Mouse (Mus musculus): ENCODE measurements around the gene Phgr1. TPM values are rescaled to one million over a fixed set of nuclear protein-coding genes. Genes with fewer than 3 reads are reported as not detected.
A peak's percentile ranks its signal among the peaks of the same experiment; 100 is the strongest.

Gene Phgr1
- polyA plus RNA-seq, 1 experiment from 2014 or later: not detected

DNA sequence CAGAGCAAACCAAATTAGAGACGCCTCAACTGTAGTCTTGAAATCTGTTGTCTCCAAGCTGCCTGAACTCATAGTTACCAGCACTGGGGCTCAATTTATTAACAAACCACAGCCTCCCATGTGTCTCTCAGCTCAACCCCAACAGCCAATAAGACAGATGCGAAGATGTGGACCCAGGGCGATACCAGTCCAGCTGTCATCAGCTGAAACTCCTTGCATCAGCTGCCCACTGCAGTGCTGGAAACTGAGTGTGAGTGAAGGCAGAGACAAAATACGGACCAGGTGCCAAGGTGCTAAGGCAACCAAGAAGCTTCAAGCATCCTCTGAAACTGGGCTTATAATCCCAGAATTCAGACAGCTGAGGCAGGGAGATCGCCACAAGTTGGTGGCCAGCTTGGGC lies 40.6 kb upstream of the Phgr1 start:
- ChIA-PET CTCF (interaction anchor here (1.7 to 2.3 kb wide), 2 partner anchors 28 to 36 kb away, joined by 4 to 9 read pairs; partner anchors contain the start of gene Ankrd63), POLR2A (no interaction called here)
- H3K27me3 ChIP-seq: peaks cover 14% of the 10 kb centered on the region
- no peak for TF ChIP-seq CTCF (IDR thresholded peaks at IDR 0.05)
- in situ Hi-C loops (cut with MboI; ENCODE audit: low pct_unique_long_range_greater_than_20kb): loop anchor here (25.0 kb wide), 1 partner anchor 245 kb away; the partner anchor contains the start of gene Srp14
- DNase-seq (ENCODE audit: low read depth, low spot score): no peak
- no peak for ATAC-seq

DNA sequence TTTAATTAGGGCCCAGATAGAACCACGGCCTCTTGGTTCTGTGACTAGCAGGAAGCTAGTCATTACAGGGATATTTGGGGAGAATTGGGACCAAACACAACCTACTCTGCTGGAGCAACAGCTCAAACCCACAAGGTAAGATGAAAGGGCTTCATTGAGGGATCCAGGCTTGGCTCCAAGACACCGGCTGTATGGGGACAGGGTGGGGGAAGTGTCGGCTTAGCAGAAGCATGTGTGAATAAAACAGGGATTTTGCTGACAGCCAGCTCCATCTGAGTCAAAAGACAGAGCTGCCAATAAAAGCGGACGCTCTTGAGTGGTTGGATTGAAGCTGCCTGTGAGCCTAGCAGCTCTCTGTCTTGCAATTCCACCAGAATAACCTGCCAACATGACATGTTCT lies 39.2 kb upstream of the Phgr1 start:
- no peak for ATAC-seq
- no peak for DNase-seq (ENCODE audit: low read depth, low spot score)
- CTCF ChIA-PET: interaction anchor here (0.8 to 1.4 kb wide), 5 partner anchors 10 to 150 kb away, joined by 3 to 5 read pairs (median 4); partner anchors contain the start of gene Ankrd63
- peaks cover 11% of the 10 kb centered on the region for H3K27me3 ChIP-seq
- no peak for TF ChIP-seq CTCF (IDR thresholded peaks at IDR 0.05)
- in situ Hi-C loops (cut with MboI; ENCODE audit: low pct_unique_long_range_greater_than_20kb): loop anchor here (25.0 kb wide), 1 partner anchor 246 kb away; the partner anchor contains the start of gene Srp14
- POLR2A ChIA-PET: interaction anchor here (1.3 kb wide), 1 partner anchor 28 kb away, joined by 3 read pairs; no protein-coding TSS in a partner anchor

DNA sequence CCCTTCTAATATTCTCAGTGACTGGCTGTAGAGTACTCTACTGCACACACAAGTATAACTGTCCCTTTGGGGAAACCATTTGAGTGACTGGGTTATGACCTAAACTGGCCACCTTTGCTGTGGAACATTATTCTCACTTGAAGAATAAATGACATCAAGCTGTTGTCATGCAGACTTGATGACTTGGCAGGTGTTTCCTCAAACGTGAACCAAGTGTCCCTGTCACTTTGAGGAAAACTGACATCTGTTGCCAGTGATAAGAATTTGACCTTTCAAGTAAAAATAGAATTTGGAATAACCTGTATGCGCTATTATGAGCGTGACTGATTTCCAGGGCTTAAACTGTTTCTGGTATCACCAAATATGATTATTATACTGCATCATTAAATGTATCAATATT lies 32.2 kb upstream of the Phgr1 start:
- CTCF ChIA-PET: no interaction called here
- no peak for DNase-seq (ENCODE audit: low read depth, low spot score)
- H3K27me3 ChIP-seq: peaks cover 7% of the 10 kb centered on the region
- POLR2A ChIA-PET: no interaction called here
- TF ChIP-seq CTCF (IDR thresholded peaks at IDR 0.05): no peak
- no peak for ATAC-seq
- in situ Hi-C loops (cut with MboI; ENCODE audit: low pct_unique_long_range_greater_than_20kb): loop anchor here (25.0 kb wide), 1 partner anchor 253 kb away; the partner anchor contains the start of gene Srp14

DNA sequence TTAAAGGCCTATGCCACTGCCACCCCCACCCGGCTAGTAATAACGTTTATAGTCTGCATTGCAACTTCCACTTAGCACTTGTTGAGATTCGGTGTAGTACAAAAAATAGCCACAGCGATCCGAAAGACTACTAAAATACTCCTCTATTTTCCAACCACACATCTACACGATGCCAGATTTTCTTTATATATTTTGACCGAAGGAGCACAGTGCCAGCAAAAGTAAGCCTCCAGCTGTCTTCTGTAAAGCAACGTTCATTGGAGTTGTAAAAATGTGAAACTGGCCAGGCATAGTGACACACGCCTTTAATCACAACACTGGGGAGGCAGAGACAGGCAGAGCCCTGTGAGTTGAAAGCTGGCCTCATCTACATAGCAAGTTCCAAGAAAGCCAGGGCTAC lies 31.4 kb upstream of the Phgr1 start:
- DNase-seq (ENCODE audit: low read depth, low spot score): no peak
- CTCF ChIA-PET: interaction anchor here (2.0 kb wide), 1 partner anchor 18 kb away, joined by 9 read pairs; no protein-coding TSS in a partner anchor

DNA sequence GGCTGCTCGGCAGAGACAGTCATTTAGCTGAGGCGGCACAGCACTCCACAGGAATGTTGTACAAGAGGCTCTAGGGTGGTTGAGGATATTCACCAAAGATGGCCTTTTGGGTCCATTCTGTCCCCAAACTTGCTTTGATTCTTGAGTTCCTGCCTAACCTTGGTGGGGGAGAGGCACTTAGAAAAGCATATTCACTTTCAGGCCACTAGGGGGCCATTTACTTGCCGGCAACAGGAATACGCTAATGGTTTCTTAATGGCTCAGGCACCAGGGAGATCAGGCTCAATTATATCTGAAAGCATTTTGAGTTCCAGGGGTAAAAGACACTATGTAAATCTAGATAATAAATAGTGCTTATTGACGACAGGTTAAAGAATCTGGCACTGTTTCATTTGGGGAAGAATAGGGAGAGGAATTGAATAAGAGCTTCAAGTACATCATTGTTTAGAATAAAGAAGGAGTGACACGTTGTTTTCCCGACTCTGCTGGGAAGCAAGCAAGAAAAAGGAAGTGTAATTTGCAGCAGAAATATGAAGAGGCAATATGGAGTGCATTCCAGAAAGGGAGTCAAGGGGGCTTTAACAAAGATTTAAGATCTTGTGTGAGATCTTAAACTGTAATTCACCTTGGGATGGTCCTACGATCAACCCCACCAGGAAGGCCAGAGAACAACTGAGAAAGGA lies 29.2 kb upstream of the Phgr1 start:
- peaks cover 5% of the 10 kb centered on the region for H3K27me3 ChIP-seq
- POLR2A ChIA-PET: no interaction called here
- ATAC-seq (no peak), DNase-seq (ENCODE audit: low read depth, low spot score) (no peak)
- CTCF ChIA-PET: interaction anchor here (0.5 to 2.0 kb wide), 9 partner anchors 10 to 140 kb away, joined by 3 to 9 read pairs (median 3); no protein-coding TSS in a partner anchor
- in situ Hi-C loops (cut with MboI; ENCODE audit: low pct_unique_long_range_greater_than_20kb): loop anchor here (25.0 kb wide), 1 partner anchor 256 kb away; the partner anchor contains the start of gene Srp14
- TF ChIP-seq CTCF (IDR thresholded peaks at IDR 0.05): peak; percentile 90

More for the DNA sequence above, 31.4 kb upstream of the Phgr1 start:
- no peak for TF ChIP-seq CTCF (IDR thresholded peaks at IDR 0.05)
- in situ Hi-C loops (cut with MboI; ENCODE audit: low pct_unique_long_range_greater_than_20kb): loop anchor here (25.0 kb wide), 1 partner anchor 254 kb away; the partner anchor contains the start of gene Srp14
- H3K27me3 ChIP-seq: peaks cover 5% of the 10 kb centered on the region
- POLR2A ChIA-PET: no interaction called here
- ATAC-seq: no peak

- POLR2A ChIA-PET: interaction anchor here (1.1 kb wide), 2 partner anchors 10 to 19 kb away, joined by 4 read pairs; no protein-coding TSS in a partner anchor
- CTCF ChIA-PET: no interaction called here
- in situ Hi-C loops (cut with MboI; ENCODE audit: low pct_unique_long_range_greater_than_20kb): loop anchor here (25.0 kb wide), 1 partner anchor 257 kb away; the partner anchor contains the start of gene Srp14
Observed at GRCm38 (mm10) chr2:118744621-118745020, 27.9 kb upstream of the Phgr1 start.

DNA sequence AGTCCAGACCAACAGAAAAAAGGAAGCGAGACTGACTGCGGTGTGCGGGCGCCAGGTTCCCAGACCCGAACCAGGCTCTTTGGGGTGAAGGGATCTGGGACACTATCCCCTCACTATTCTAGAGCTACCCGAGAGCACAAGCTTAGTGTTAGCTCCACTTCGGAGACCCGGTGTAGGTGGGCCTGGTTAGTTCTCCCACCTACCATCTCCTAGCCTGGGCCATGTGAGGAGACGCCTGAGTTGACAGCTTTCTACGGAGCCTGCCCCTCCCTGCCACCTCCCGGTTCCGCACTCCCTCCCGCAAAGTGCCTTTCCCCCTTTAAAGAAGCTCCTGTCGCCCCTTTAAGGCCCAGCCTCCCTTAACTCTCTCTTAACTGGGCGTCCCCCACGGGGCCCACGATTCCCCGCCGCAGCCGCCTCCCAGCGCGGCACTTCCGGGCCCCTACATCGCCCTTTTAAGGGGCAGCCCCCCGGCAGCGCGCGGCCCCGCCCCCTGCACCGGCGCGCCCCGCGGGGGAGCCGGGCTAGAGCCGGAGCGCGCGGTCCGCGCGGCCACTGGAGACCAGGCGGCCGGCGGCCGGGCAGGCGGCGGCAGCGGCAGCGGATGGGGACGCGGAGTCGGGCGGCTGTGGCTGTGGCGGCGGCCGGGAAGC lies 27.2 kb upstream of the Phgr1 start, which contains the start of gene Inafm2:
TSS of gene Inafm2 (plus strand) at position 527 of the 653 bp plus-strand sequence.
- ChIA-PET POLR2A (interaction anchor here (0.7 to 1.1 kb wide), 4 partner anchors 9 to 19 kb away, joined by 3 to 4 read pairs (median 4); no protein-coding TSS in a partner anchor), CTCF (interaction anchor here (1.0 kb wide), 1 partner anchor 17 kb away, joined by 3 read pairs; the partner anchor contains the start of gene Ccdc9b)
- peak; percentile 86 for ATAC-seq
- in situ Hi-C loops (cut with MboI; ENCODE audit: low pct_unique_long_range_greater_than_20kb): loop anchor here (25.0 kb wide), 1 partner anchor 258 kb away; the partner anchor contains the start of gene Srp14
- DNase-seq (ENCODE audit: low read depth, low spot score): no peak
- peaks cover 5% of the 10 kb centered on the region for H3K27me3 ChIP-seq
- TF ChIP-seq CTCF (IDR thresholded peaks at IDR 0.05): no peak

More at GRCm38 (mm10) chr2:118744621-118745020, 27.9 kb upstream of the Phgr1 start:
- ATAC-seq (no peak), DNase-seq (ENCODE audit: low read depth, low spot score) (no peak)
- H3K27me3 ChIP-seq: peaks cover 5% of the 10 kb centered on the region
- no peak for TF ChIP-seq CTCF (IDR thresholded peaks at IDR 0.05)

DNA sequence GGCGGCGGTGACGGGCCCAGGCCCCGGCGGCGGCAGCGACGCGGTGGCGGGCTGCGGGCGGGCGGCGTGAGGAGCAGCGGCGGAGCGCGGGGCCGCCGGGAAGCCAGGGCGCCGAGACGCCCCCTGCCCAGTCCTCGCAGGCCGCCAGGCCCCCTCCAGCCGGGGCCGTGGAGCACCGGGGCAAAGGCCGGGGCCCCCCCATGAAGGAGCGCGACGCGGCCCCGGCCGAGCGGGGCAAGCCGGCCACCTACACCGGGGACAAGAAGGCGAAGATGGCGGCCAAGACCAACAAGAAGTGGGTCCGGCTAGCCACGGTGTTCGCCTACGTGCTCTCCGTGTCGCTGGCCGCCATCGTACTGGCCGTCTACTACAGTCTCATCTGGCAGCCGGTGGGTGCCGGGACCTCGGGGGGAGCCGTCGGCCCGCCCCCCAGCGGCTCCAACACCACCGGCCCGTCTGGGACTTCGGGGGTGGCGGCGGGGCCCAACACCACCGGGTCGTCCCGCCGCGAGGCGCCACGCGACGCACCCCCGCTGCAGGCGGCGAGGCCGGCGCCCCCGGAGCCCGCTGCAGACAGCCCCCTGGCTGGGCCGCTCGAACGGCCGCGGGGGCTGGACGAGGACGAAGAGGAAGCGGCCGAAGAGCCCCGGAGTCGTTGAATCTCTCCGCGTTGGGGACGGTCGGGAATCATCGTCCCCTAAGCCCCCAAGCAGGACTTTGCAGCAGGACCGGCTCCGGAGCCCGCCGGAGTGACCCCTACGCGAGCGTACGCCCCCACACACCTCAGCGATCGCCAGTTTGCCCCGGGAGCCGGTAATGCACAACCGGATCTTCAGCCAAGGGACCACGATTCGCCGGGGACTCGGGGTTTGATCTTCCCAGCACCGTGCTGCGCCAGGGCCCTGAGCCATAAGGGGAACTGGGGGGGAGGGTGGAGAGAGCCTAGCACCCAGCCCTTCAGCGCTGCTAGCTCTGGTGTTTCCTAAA lies 26.4 kb upstream of the Phgr1 start:
- ATAC-seq (peak; percentile 23), DNase-seq (ENCODE audit: low read depth, low spot score) (no peak)
- ChIA-PET CTCF (interaction anchor here (1.0 to 5.1 kb wide), 2 partner anchors 14 to 16 kb away, joined by 3 to 34 read pairs; partner anchors contain the start of gene Ccdc9b), POLR2A (interaction anchor here (0.7 to 1.9 kb wide), 5 partner anchors 8 to 116 kb away, joined by 4 to 10 read pairs (median 4); partner anchors contain the start of gene Ccdc9b)
- in situ Hi-C loops (cut with MboI; ENCODE audit: low pct_unique_long_range_greater_than_20kb): loop anchor here (25.0 kb wide), 1 partner anchor 259 kb away; the partner anchor contains the start of gene Srp14
- H3K27me3 ChIP-seq: peaks cover 5% of the 10 kb centered on the region
- TF ChIP-seq CTCF (IDR thresholded peaks at IDR 0.05): no peak
